Mouse (Mus musculus) forebrain, embryonic 11.5 days (tissue): ENCODE data around the gene Krtap3-1. TPM values are rescaled to one million over a fixed set of nuclear protein-coding genes. Genes with fewer than 3 reads are reported as not detected.

Source experiments
- ATAC-seq: fragments of 200-750 bp; cut with Nextera tagmentation; replicated peaks from 2 replicates; pipeline ENCODE4 v1.8.0; 2017; ENCODE audit warnings: moderate TSS enrichment; ENCODE audit not compliant: low FRiP score
- DNase-seq: peaks from one replicate; pipeline ENCODE4 v3.0.0-alpha.2; 2017; ENCODE audit warnings: low spot score
- H3K27ac ChIP-seq: fragments of 300-500 bp; sonication (generic); 2 replicates; pipeline ENCODE4 v1.5.1; 2014; ENCODE audit warnings: low read depth, low read length
- H3K27me3 ChIP-seq: fragments of 300-500 bp; sonication (generic); 2 replicates; pipeline ENCODE4 v1.6.1; 2014; ENCODE audit warnings: mild to moderate bottlenecking, low read length, mixed read lengths; ENCODE audit not compliant: control insufficient read depth, insufficient read depth
- H3K36me3 ChIP-seq: fragments of 300-500 bp; sonication (generic); 2 replicates; pipeline ENCODE4 v1.6.1; 2014; ENCODE audit warnings: mild to moderate bottlenecking, low read length, moderate library complexity, mixed read lengths; ENCODE audit not compliant: control insufficient read depth, insufficient read depth
- H3K4me1 ChIP-seq: fragments of 300-500 bp; sonication (generic); replicated peaks from 2 replicates; pipeline ENCODE4 v1.6.1; 2014; ENCODE audit warnings: low read length, mixed read lengths; ENCODE audit not compliant: control insufficient read depth, insufficient read depth
- H3K4me2 ChIP-seq: fragments of 300-500 bp; sonication (generic); 2 replicates; pipeline ENCODE4 v1.6.1; 2014; ENCODE audit warnings: low read depth, mild to moderate bottlenecking, low read length, moderate library complexity, mixed read lengths; ENCODE audit not compliant: severe bottlenecking
- H3K4me3 ChIP-seq: fragments of 300-500 bp; sonication (generic); 2 replicates; pipeline ENCODE4 v1.5.1; 2014; ENCODE audit warnings: low read depth, low read length
- H3K9ac ChIP-seq: fragments of 300-500 bp; sonication (generic); 2 replicates; pipeline ENCODE4 v1.6.1; 2014; ENCODE audit warnings: low read length
- H3K9me3 ChIP-seq: fragments of 300-500 bp; sonication (generic); 2 replicates; pipeline ENCODE4 v1.6.1; 2016; ENCODE audit warnings: low read length, mixed read lengths; ENCODE audit not compliant: control insufficient read depth
- WGBS: fragments of 180-500 bp; shearing (Covaris S2); extraction: QIAGEN DNeasy Blood & Tissue Kit; methylation state at CpG from one replicate; pipeline ENCODE4 v1.1.7; 2014; 5-methylcytosine and 5-hydroxymethylcytosine counted together
- polyA plus RNA-seq: library from polyadenylated mRNA; unstranded; fragments of >200 nt; fragmentation: Nextera tagmentation; extraction: Ambion mirVana; gene quantifications from 2 replicates; pipeline ENCODE4 v1.2.1, GENCODE M21; 2014

Krtap3-1 gene
- polyA plus RNA-seq, 1 experiment from 2014 or later = not detected

- H3K36me3 ChIP-seq = no peaks in the 10 kb centered on the region
- WGBS = 90% methylated on average over 2 of the region's 2 CpGs
- no peak overlapping the region for H3K4me2 ChIP-seq
- H3K4me3 ChIP-seq = no peak overlapping the region
- DNase-seq (no peak), ATAC-seq (no peak)
- no peaks in the 10 kb centered on the region for H3K4me1 ChIP-seq
- no peaks in the 10 kb centered on the region for H3K27me3 ChIP-seq
- H3K9ac ChIP-seq = no peak overlapping the region
- no peaks in the 10 kb centered on the region for H3K9me3 ChIP-seq
- H3K27ac ChIP-seq = no peak overlapping the region
These were observed 10.2 kb downstream of the Krtap3-1 start for GRCm38 (mm10) chr11:99556195-99556594.

- no peak within 1 kb of the TSS for H3K4me3 ChIP-seq
- 62% methylated on average over 4 of the region's 4 CpGs for WGBS
- H3K9ac ChIP-seq = no peak within 1 kb of the TSS
- no peak for ATAC-seq
- no peak within 1 kb of the TSS for H3K4me2 ChIP-seq
- no peak for DNase-seq
- no peaks in the 10 kb centered on the region for H3K4me1 ChIP-seq
- no peaks in the 10 kb centered on the region for H3K9me3 ChIP-seq
- no peak within 1 kb of the TSS for H3K27ac ChIP-seq
- no peaks in the 10 kb centered on the region for H3K36me3 ChIP-seq
- no peaks in the 10 kb centered on the region for H3K27me3 ChIP-seq
These were observed 15.7 kb downstream of the Krtap3-1 start, which contains the start of gene Krtap3-3 for GRCm38 (mm10) chr11:99550765-99551164. TSS of gene Krtap3-3 (minus strand) at chr11:99550865.

- Histone ChIP-seq H3K9ac (no peak overlapping the region), H3K27ac (no peak overlapping the region), H3K27me3 (no peaks in the 10 kb centered on the region), H3K4me1 (no peaks in the 10 kb centered on the region), H3K9me3 (no peaks in the 10 kb centered on the region), H3K4me2 (no peak overlapping the region), H3K36me3 (no peaks in the 10 kb centered on the region), H3K4me3 (no peak overlapping the region)
- no peak for ATAC-seq
- DNase-seq = no peak
These were observed 18.5 kb downstream of the Krtap3-1 start for GRCm38 (mm10) chr11:99547892-99548291.

GRCm38 (mm10) chr11:99539721-99540120, 26.7 kb downstream of the Krtap3-1 start:
- Histone ChIP-seq H3K36me3 (no peaks in the 10 kb centered on the region), H3K27me3 (no peaks in the 10 kb centered on the region), H3K9ac (no peak overlapping the region), H3K4me2 (no peak overlapping the region), H3K4me3 (no peak overlapping the region), H3K9me3 (no peaks in the 10 kb centered on the region; the same call in 1 of the 2 replicates), H3K4me1 (no peaks in the 10 kb centered on the region), H3K27ac (no peak overlapping the region)
- WGBS = 72% methylated on average over 9 of the region's 9 CpGs
- ATAC-seq (no peak), DNase-seq (no peak)

GRCm38 (mm10) chr11:99521288-99521860, 45.1 kb downstream of the Krtap3-1 start, which contains the start of gene Krt39:
TSS of gene Krt39 (minus strand) at chr11:99521338.
- Histone ChIP-seq H3K9ac (no peak within 1 kb of the TSS), H3K27me3 (no peaks in the 10 kb centered on the region), H3K27ac (no peak within 1 kb of the TSS), H3K36me3 (no peaks in the 10 kb centered on the region), H3K4me3 (no peak within 1 kb of the TSS), H3K4me2 (no peak within 1 kb of the TSS), H3K4me1 (no peaks in the 10 kb centered on the region), H3K9me3 (no peaks in the 10 kb centered on the region)
- DNase-seq (no peak), ATAC-seq (no peak)
- WGBS = 91% methylated on average over 13 of the region's 13 CpGs

Other genes with a start within 250 kb of the Krtap3-1 start
- not detected in 2 replicates for gene Krt25, start 243.7 kb downstream of the Krtap3-1 start, polyA plus RNA-seq
- gene Krt26, start 228.7 kb downstream of the Krtap3-1 start, polyA plus RNA-seq = not detected in 2 replicates
- not detected in 2 replicates for gene Krt27, start 215.5 kb downstream of the Krtap3-1 start, polyA plus RNA-seq
- 0.32 and 0.45 TPM in 2 replicates for gene Krt28, start 191.7 kb downstream of the Krtap3-1 start, polyA plus RNA-seq
- 26.8 and 28.3 TPM in 2 replicates for gene Krt10, start 177.3 kb downstream of the Krtap3-1 start, polyA plus RNA-seq
- 0.09 TPM in 1 of 2 replicates, not detected in the other for gene Krt12, start 144.4 kb downstream of the Krtap3-1 start, polyA plus RNA-seq
- gene Krt20, start 128.5 kb downstream of the Krtap3-1 start, polyA plus RNA-seq = 0.51 and 0.59 TPM in 2 replicates
- gene Krt23, start 73.5 kb downstream of the Krtap3-1 start, polyA plus RNA-seq = not detected in 2 replicates
- gene Krt39, start 45.3 kb downstream of the Krtap3-1 start, polyA plus RNA-seq = not detected in 2 replicates
- not detected in 2 replicates for gene Krt40, start 23.5 kb downstream of the Krtap3-1 start, polyA plus RNA-seq
- not detected in 2 replicates for gene Krtap3-3, start 15.8 kb downstream of the Krtap3-1 start, polyA plus RNA-seq
- not detected in 2 replicates for gene Krtap3-2, start 9.8 kb downstream of the Krtap3-1 start, polyA plus RNA-seq
- gene Gm11939, start 7.2 kb downstream of the Krtap3-1 start, polyA plus RNA-seq = not detected in 2 replicates
- not detected in 2 replicates for gene Krtap1-5, start 14.4 kb upstream of the Krtap3-1 start, polyA plus RNA-seq
- not detected in 2 replicates for gene Krtap1-4, start 17.0 kb upstream of the Krtap3-1 start, polyA plus RNA-seq
- gene Krtap1-3, start 24.7 kb upstream of the Krtap3-1 start, polyA plus RNA-seq = not detected in 2 replicates
- not detected in 2 replicates for gene Krtap9-3, start 31.5 kb upstream of the Krtap3-1 start, polyA plus RNA-seq
- gene Gm11938, start 36.7 kb upstream of the Krtap3-1 start, polyA plus RNA-seq = not detected in 2 replicates
- gene Gm11937, start 43.6 kb upstream of the Krtap3-1 start, polyA plus RNA-seq = not detected in 2 replicates
- not detected in 2 replicates for gene Krtap2-4, start 48.2 kb upstream of the Krtap3-1 start, polyA plus RNA-seq
- gene Gm11562, start 53.8 kb upstream of the Krtap3-1 start, polyA plus RNA-seq = not detected in 2 replicates
- not detected in 2 replicates for gene Krtap4-1, start 61.6 kb upstream of the Krtap3-1 start, polyA plus RNA-seq
- gene Krtap4-2, start 68.5 kb upstream of the Krtap3-1 start, polyA plus RNA-seq = not detected in 2 replicates
- gene Krtap4-7, start 77.5 kb upstream of the Krtap3-1 start, polyA plus RNA-seq = not detected in 2 replicates
- not detected in 2 replicates for gene Gm11555, start 83.6 kb upstream of the Krtap3-1 start, polyA plus RNA-seq
- gene Gm11563, start 92.3 kb upstream of the Krtap3-1 start, polyA plus RNA-seq = not detected in 2 replicates
- not detected in 2 replicates for gene Krtap4-6, start 99.3 kb upstream of the Krtap3-1 start, polyA plus RNA-seq
- gene Gm14190, start 124.1 kb upstream of the Krtap3-1 start, polyA plus RNA-seq = not detected in 2 replicates
- gene Gm14180, start 167.7 kb upstream of the Krtap3-1 start, polyA plus RNA-seq = not detected in 2 replicates
- gene Gm11595, start 206.3 kb upstream of the Krtap3-1 start, polyA plus RNA-seq = not detected in 2 replicates
- not detected in 2 replicates for gene Krtap4-8, start 214.1 kb upstream of the Krtap3-1 start, polyA plus RNA-seq
- not detected in 2 replicates for gene Krtap4-9, start 218.6 kb upstream of the Krtap3-1 start, polyA plus RNA-seq
- gene Gm11596, start 226.8 kb upstream of the Krtap3-1 start, polyA plus RNA-seq = not detected in 2 replicates
- gene Gm11569, start 232.3 kb upstream of the Krtap3-1 start, polyA plus RNA-seq = not detected in 2 replicates
- gene Gm11554, start 237.8 kb upstream of the Krtap3-1 start, polyA plus RNA-seq = not detected in 2 replicates
- not detected in 2 replicates for gene Krtap4-13, start 243.3 kb upstream of the Krtap3-1 start, polyA plus RNA-seq
- gene Gm11564, start 249.0 kb upstream of the Krtap3-1 start, polyA plus RNA-seq = not detected in 2 replicates